Mouse (Mus musculus): ENCODE data around the gene Aoc1.

DNA sequence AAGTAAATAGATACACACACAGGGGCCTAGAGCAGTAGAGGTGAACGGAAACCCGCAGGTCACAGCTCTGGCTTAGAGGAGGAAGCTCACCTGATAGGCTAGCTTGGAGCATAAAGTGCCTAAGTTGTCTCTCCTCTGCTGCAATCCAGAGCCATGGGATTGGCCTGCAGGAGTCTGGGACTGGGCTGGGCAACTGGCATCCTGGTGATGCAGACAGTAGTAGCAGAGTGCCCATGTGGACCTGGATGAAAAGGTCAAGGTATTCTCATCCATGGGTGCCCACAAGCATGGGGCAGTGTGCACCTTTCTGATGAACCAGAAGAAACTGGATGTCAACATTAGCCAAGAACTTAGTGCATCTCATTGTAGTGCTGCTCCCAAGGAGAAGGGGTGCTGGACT, 40.9 kb downstream of the Aoc1 start:
- TF ChIP-seq CTCF (IDR thresholded peaks at IDR 0.05; ENCODE audit: low read depth, low read length) (no peak), POLR2A (IDR thresholded peaks at IDR 0.05; ENCODE audit: extremely low read depth, insufficient read depth, low read length) (no peak)
